Mouse (Mus musculus) adrenal gland, postnatal 4 days (tissue): ENCODE results near the gene Vmn2r89. TPM values are rescaled to one million over a fixed set of nuclear protein-coding genes. Genes with fewer than 3 reads are reported as not detected.
"Not testable (repeated sequence)": the region's sequence is repeated elsewhere in the genome, so short reads cannot be mapped to it uniquely, and the experiment has no call there.

Experiments used
- DNase-seq, 2 experiments: peaks; one replicate each; pipeline ENCODE4 v3.0.0; 2021 to 2022; ENCODE audit warnings: low spot score in 2 of 2, mixed read lengths in 2 of 2
- long read RNA-seq, 2 experiments: library from polyadenylated mRNA; stranded (forward); transcript quantifications; one replicate each; pipeline ENCODE4 v2.0.0; 2021
- total RNA-seq, 2 experiments: library from RNA; stranded (reverse); gene quantifications; 2 replicates each; pipeline ENCODE4 v1.2.3; 2021

Gene Vmn2r89
- not detected for total RNA-seq
- long read RNA-seq, experiment 1, result 0 reads
- long read RNA-seq, experiment 2, result 0 reads

GRCm38 (mm10) chr14:51451557-51451956 is at the start of gene Vmn2r89:
Gene Vmn2r89 (plus strand): TSS chr14:51451857.
- DNase-seq, result not testable (repeated sequence)

DNA sequence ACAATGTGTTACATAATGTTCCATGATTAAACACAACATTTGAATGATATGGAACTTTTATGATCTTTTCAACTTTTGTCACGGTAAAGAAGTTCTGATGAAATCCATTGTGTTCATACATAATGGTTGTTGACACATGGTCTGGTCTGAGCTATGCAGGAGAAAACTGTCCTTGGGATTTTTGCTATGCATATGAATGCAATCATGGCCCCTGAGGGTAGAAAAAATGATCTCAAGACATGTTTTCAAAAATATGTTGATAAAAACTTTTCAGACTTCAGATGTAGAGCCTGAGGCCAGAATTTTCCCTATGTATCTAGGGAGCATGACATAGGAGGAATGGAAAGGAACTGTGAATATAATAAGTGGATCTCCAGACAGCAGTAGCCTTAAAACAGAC is 41.1 kb upstream of the Vmn2r89 start, which contains the start of gene Vmn2r88:
TSS of gene Vmn2r88 (plus strand) at position 301 of the 400 bp plus-strand sequence.
- DNase-seq, result no peak

- DNase-seq, result no peak
Observed at GRCm38 (mm10) chr14:51423885-51424284, 27.8 kb upstream of the Vmn2r89 start.

GRCm38 (mm10) chr14:51430138-51430537 is 21.5 kb upstream of the Vmn2r89 start:
- not testable (repeated sequence) for DNase-seq

DNA sequence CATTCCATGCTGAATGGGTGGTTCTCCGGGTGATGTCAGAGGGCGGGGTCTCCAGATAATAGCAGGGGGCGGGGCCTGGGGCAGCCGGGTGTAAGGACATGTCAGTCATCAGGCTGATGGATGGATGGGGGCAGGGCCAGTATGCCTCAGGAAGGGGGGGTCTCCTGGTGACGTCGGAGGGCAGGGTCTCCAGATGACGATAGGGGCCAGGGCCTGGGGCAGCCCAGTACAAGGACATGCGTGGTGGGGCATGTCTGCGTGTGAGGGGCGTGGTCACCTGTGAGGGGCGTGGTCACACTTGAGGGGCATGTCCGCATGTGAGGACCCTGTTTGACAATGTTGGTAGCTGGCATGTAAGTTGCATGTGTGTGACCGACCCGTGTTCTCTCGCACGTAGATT is 17.1 kb upstream of the Vmn2r89 start:
- DNase-seq, result no peak

DNA sequence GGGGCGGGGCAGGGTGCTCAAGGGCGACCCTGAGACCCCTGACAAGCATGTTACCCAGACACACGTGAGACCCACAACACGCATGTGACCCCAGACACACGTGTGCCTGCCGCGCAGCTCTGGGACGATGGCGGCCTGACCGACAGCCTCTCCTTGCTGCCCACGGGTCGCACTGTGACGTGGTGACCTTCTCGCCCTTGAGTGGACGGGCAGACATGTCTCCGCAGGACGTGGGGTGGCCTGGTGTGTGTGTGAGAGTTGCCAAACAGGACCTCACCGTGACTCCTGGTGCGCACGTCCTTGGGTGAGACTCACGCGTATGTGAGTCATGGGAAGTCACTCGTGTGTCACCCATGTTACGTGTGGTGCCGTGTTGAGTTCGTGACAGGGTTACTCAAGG is 16.6 kb upstream of the Vmn2r89 start:
- DNase-seq, result no peak

GRCm38 (mm10) chr14:51438955-51439354 is 12.7 kb upstream of the Vmn2r89 start:
- no peak for DNase-seq

DNA sequence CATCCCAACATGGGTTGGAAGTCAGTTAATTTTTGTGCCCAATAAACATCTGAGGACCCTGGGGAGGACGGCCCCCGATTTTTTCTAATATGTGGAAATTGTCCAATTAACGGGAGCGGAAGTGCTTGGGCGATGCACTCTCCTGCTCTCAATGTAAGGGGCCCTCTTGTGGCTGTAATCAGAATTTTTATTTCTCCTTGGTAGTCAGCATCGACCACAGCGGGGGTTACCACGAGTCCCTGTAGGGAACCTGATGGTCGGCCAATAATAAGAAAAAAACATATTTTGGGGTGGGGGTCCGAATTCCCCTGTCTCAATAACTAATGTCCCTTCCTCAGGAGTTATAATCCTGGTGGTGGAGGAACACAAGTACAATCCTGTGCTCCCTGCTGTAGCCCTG is 28.6 kb downstream of the Vmn2r89 start:
- not testable (repeated sequence) for DNase-seq

GRCm38 (mm10) chr14:51481332-51482015 is 29.8 kb downstream of the Vmn2r89 start:
- DNase-seq, result not testable (repeated sequence)

DNA sequence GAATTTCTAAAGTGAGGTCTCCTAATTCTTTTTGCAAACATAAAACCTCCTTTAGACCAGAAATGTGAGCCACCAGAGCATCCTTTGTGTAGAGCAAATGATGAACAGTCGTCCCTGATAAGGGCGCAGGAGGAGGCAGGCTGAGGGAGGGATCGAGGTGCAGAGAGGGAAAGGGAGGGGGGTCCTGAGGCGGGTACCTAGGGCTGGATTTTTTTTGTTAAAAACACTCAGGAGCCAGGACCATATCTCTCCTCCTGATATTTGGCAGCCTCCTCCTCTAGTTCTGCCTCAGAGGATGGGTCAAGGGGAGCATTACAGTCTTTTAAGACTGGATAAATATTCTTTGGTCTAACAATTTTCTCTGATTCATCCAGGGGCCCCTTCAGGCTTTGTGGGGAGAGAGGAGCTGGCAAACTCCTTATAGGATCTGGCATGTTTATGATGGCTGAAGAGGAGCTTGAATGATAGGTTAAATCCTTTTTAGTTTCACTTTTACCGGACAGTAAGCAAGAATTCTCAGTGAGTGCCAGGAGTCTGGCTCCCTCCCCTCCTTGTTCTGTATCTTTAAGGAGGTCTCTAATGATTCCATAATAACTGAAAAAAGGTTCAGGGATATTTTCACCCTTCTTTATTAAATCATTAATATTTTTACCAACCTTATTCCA is 30.5 kb downstream of the Vmn2r89 start:
- no peak for DNase-seq

- not testable (repeated sequence) for DNase-seq
Observed at GRCm38 (mm10) chr14:51482971-51483381, 31.3 kb downstream of the Vmn2r89 start.

GRCm38 (mm10) chr14:51483671-51484070 is 32.0 kb downstream of the Vmn2r89 start:
- no peak for DNase-seq

GRCm38 (mm10) chr14:51486111-51486510 is 34.5 kb downstream of the Vmn2r89 start:
- no peak for DNase-seq

- no peak for DNase-seq
Observed at GRCm38 (mm10) chr14:51495781-51496180, 44.1 kb downstream of the Vmn2r89 start.

DNA sequence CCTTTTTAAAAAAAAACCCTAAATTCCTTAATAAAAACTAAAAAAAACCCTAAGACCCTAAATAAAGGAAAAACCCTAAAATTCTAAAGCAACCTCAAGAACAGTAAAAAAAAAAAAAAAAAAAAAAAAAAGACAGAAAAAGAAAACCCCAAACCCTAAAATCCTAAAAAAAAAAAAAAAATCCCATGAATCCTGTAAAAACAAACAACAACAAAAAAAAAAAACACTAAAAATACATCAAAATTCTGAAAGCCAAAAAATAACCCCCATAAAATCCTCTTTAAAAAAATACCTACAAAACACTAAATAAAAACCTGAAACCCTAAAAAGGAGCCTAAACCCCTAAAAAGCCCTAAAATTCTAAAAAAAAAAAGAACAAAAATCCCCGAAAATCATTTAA is 45.3 kb downstream of the Vmn2r89 start:
- DNase-seq, result no peak

GRCm38 (mm10) chr14:51497958-51498357 is 46.3 kb downstream of the Vmn2r89 start:
- DNase-seq, result no peak

DNA sequence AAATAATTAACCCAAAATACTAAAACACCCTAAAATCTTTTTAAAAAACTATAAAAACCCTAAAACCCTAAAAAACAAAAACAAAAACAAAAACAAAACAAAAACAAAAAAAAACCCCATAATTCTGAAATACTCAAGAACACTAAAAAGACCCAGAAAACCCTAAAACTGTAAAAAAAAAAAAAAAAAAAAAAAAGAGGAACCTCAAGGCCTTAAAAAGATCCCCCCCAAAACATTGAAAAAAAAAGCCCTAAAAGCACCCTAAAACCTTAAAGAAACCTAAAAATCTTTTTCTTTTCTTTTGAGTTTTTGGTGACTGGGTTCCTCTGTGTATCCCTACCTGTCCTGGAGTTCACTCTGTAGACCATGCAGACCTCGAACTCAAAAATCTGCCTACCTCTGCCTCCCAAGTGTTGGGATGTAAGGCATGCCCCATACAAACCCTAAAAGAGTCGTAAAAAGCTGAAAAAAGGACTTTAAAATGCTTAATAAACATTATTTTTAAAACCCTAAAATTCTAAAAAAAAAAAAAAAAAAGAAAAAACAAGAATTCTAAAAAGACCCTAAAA is 48.1 kb downstream of the Vmn2r89 start:
- no peak for DNase-seq

GRCm38 (mm10) chr14:51500461-51500860 is 48.8 kb downstream of the Vmn2r89 start:
- no peak for DNase-seq

DNA sequence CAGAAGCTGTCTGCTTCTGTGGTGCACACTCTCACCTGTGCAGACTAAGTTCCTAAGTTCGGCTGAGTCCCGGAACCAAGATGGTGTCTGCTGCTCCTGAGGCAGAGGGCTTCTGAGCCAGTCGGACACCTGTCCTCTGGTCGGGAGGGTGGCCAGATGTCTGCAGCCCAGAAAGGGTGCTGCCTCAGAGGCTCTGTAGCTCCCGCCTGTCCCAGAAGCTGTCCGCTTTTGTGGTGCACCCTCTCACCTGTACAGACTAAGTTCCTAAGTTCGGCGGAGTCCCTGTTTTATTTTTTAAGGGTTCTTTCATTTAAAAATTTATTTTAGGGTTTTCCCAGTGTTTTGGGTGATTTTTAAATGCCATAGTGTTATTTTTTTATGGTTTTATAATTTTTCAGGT is 55.8 kb downstream of the Vmn2r89 start:
- DNase-seq, result no peak
